Mouse (Mus musculus): ENCODE results near the gene Gm11060.

Gene Gm11060

GRCm38 (mm10) chr2:105117669-105118068 lies 25.9 kb downstream of the Gm11060 start:
- no peak for DNase-seq (ENCODE audit: low spot score)

- no peak for DNase-seq (ENCODE audit: low spot score)
Observed at GRCm38 (mm10) chr2:105122216-105122615, 30.4 kb downstream of the Gm11060 start.

GRCm38 (mm10) chr2:105122886-105123285 lies 31.1 kb downstream of the Gm11060 start:
- DNase-seq (ENCODE audit: low spot score), result no peak

- no peak for DNase-seq (ENCODE audit: low spot score)
Observed at GRCm38 (mm10) chr2:105123431-105123830, 31.6 kb downstream of the Gm11060 start.

GRCm38 (mm10) chr2:105123881-105124280 lies 32.1 kb downstream of the Gm11060 start:
- no peak for DNase-seq (ENCODE audit: low spot score)

GRCm38 (mm10) chr2:105124391-105124790 lies 32.6 kb downstream of the Gm11060 start:
- DNase-seq (ENCODE audit: low spot score), result no peak

GRCm38 (mm10) chr2:105125205-105125604 lies 33.4 kb downstream of the Gm11060 start:
- DNase-seq (ENCODE audit: low spot score), result no peak

GRCm38 (mm10) chr2:105125641-105126040 lies 33.8 kb downstream of the Gm11060 start:
- no peak for DNase-seq (ENCODE audit: low spot score)

GRCm38 (mm10) chr2:105126279-105126678 lies 34.5 kb downstream of the Gm11060 start, which contains the start of gene Wt1:
Wt1 (plus strand) TSS chr2:105126529.
- DNase-seq (ENCODE audit: low spot score), result no peak

GRCm38 (mm10) chr2:105126691-105127530 lies 35.1 kb downstream of the Gm11060 start:
- no peak for DNase-seq (ENCODE audit: low spot score)

GRCm38 (mm10) chr2:105127531-105128480 lies 36.0 kb downstream of the Gm11060 start:
- no peak for DNase-seq (ENCODE audit: low spot score)

- DNase-seq (ENCODE audit: low spot score), result no peak
Observed at GRCm38 (mm10) chr2:105128564-105128963, 36.7 kb downstream of the Gm11060 start.

- no peak for DNase-seq (ENCODE audit: low spot score)
Observed at GRCm38 (mm10) chr2:105130351-105131060, 38.7 kb downstream of the Gm11060 start.

GRCm38 (mm10) chr2:105131061-105131810 lies 39.4 kb downstream of the Gm11060 start:
- DNase-seq (ENCODE audit: low spot score), result no peak

GRCm38 (mm10) chr2:105131811-105132100 lies 39.9 kb downstream of the Gm11060 start:
- no peak for DNase-seq (ENCODE audit: low spot score)

GRCm38 (mm10) chr2:105132300-105132699 lies 40.5 kb downstream of the Gm11060 start:
- DNase-seq (ENCODE audit: low spot score), result no peak

GRCm38 (mm10) chr2:105132933-105133795 lies 41.3 kb downstream of the Gm11060 start:
- no peak for DNase-seq (ENCODE audit: low spot score)

- DNase-seq (ENCODE audit: low spot score), result no peak
Observed at GRCm38 (mm10) chr2:105134296-105134695, 42.5 kb downstream of the Gm11060 start.

- no peak for DNase-seq (ENCODE audit: low spot score)
Observed at GRCm38 (mm10) chr2:105139471-105139870, 47.7 kb downstream of the Gm11060 start.

GRCm38 (mm10) chr2:105141371-105141770 lies 49.6 kb downstream of the Gm11060 start:
- DNase-seq (ENCODE audit: low spot score), result no peak

Data from left cerebral cortex, adult 11 months (tissue).